ENCODE assay signal across 15 mouse cellular contexts in genomic region chr11:76339141-76339540, GRCm38 (mm10). TPM values are rescaled to one million over a fixed set of nuclear protein-coding genes. Genes with fewer than 3 reads are reported as not detected.
A peak's percentile ranks its signal among the peaks of the same experiment; 100 is the strongest.
DNase-seq lines count a peak whose midpoint lies in the region; ATAC-seq and TF ChIP-seq lines count a peak whose summit lies in the region.
"Had no signal": no experiment of that assay in that cellular context is flagged by ENCODE, and none has a peak within 500 bp of the region (broad histone marks: within the 10 kb centered on the region; RNA-seq: fewer than 3 reads in every experiment).

No protein-coding gene starts in this region.

- no peaks in the 10 kb centered on the region for H3K27me3 ChIP-seq in forebrain, embryonic 14.5 days (replicated peaks; ENCODE audit: control insufficient read depth, insufficient read depth, low read length)
- H3K27me3 ChIP-seq in forebrain, embryonic 12.5 days, result no peaks in the 10 kb centered on the region
- H3K27me3 ChIP-seq in lung, postnatal 0 days (replicated peaks; ENCODE audit: insufficient read depth, low read length), result no peaks in the 10 kb centered on the region
- H3K27me3 ChIP-seq in embryonic facial prominence, embryonic 14.5 days (replicated peaks; ENCODE audit: control insufficient read depth, insufficient read depth, low read length), result no peaks in the 10 kb centered on the region
- H3K27me3 ChIP-seq: heart, embryonic 13.5 days had no signal

- H3K4me1 ChIP-seq in forebrain, embryonic 14.5 days (ENCODE audit: control insufficient read depth, insufficient read depth, low read length), result peaks cover 32% of the 10 kb centered on the region
- H3K4me1 ChIP-seq in forebrain, embryonic 12.5 days, result peaks cover 35% of the 10 kb centered on the region
- H3K4me1 ChIP-seq in lung, postnatal 0 days (ENCODE audit: insufficient read depth, low read depth, low read length), result no peaks in the 10 kb centered on the region
- H3K4me1 ChIP-seq in embryonic facial prominence, embryonic 14.5 days (ENCODE audit: control insufficient read depth, insufficient read depth, low read length), result peaks cover 66% of the 10 kb centered on the region

- no peak for ATAC-seq in forebrain, embryonic 14.5 days
- ATAC-seq in forebrain, embryonic 12.5 days (ENCODE audit: low FRiP score), result no peak
- no peak for ATAC-seq in lung, postnatal 0 days
- ATAC-seq in embryonic facial prominence, embryonic 14.5 days (ENCODE audit: low read depth), result 0 out of 2 replicates have a peak, but pooled peaks have one; percentile 39

- intact Hi-C loops in gastrocnemius, postnatal 36 days (cut with DNase I), result no loop called here

- no peak overlapping the region for H3K4me2 ChIP-seq in forebrain, embryonic 14.5 days (ENCODE audit: low read length)
- H3K4me2 ChIP-seq in forebrain, embryonic 12.5 days, result no peak overlapping the region
- H3K4me2 ChIP-seq in lung, postnatal 0 days (replicated peaks; ENCODE audit: low read depth, low read length), result no peak overlapping the region
- H3K4me2 ChIP-seq in embryonic facial prominence, embryonic 14.5 days (ENCODE audit: low read depth, low read length), result peak overlapping the region; percentile 1; the same call in 1 of the 2 replicates
- H3K4me2 ChIP-seq: heart, embryonic 13.5 days; liver, embryonic 11.5 days had no signal

- TF ChIP-seq CTCF in lung, postnatal 0 days (IDR thresholded peaks at IDR 0.05), result no peak

- DNase-seq in forebrain, embryonic 14.5 days (ENCODE audit: low spot score), result peak; percentile 73
- DNase-seq in lung, postnatal 0 days (ENCODE audit: low spot score), result peak; percentile 49
- DNase-seq in lung, postnatal 10 days, result no peak
- peak; percentile 87 for DNase-seq in embryonic facial prominence, embryonic 14.5 days (ENCODE audit: low spot score)
- DNase-seq in gastrocnemius, postnatal 36 days, result no peak
- no peak for DNase-seq in embryo, embryonic 11 days
- DNase-seq: adrenal gland, adult 8-10 months; B cell, adult 2 months; kidney, adult 8-10 months; midbrain, embryonic 14.5 days; thymus, postnatal 4 days had no signal

- 63% methylated on average over 11 of the region's 11 CpGs for WGBS in forebrain, embryonic 14.5 days
- 87% methylated on average over 11 of the region's 11 CpGs for WGBS in forebrain, embryonic 12.5 days
- WGBS in lung, postnatal 0 days, result 50% methylated on average over 11 of the region's 11 CpGs
- WGBS in embryonic facial prominence, embryonic 14.5 days, result 36% methylated on average over 11 of the region's 11 CpGs

- TF ChIP-seq EP300 in lung, postnatal 0 days (IDR thresholded peaks at IDR 0.05), result no peak

- H3K9me3 ChIP-seq in forebrain, embryonic 14.5 days (replicated peaks; ENCODE audit: control insufficient read depth, low read length), result no peaks in the 10 kb centered on the region
- H3K9me3 ChIP-seq in forebrain, embryonic 12.5 days, result no peaks in the 10 kb centered on the region
- no peaks in the 10 kb centered on the region for H3K9me3 ChIP-seq in lung, postnatal 0 days (ENCODE audit: low read length)
- no peaks in the 10 kb centered on the region for H3K9me3 ChIP-seq in embryonic facial prominence, embryonic 14.5 days (ENCODE audit: control insufficient read depth, low read length)
- H3K9me3 ChIP-seq: heart, embryonic 13.5 days had no signal

- no peak overlapping the region for H3K27ac ChIP-seq in forebrain, embryonic 14.5 days (ENCODE audit: low read depth, low read length)
- no peak overlapping the region for H3K27ac ChIP-seq in forebrain, embryonic 12.5 days
- H3K27ac ChIP-seq in lung, postnatal 0 days (ENCODE audit: low read length), result no peak overlapping the region
- peak overlapping the region; percentile 72 for H3K27ac ChIP-seq in embryonic facial prominence, embryonic 14.5 days (replicated peaks; ENCODE audit: low read depth, low read length)
- H3K27ac ChIP-seq: heart, embryonic 13.5 days; macrophage had no signal

- no peak overlapping the region for H3K4me3 ChIP-seq in forebrain, embryonic 14.5 days (ENCODE audit: low read depth, low read length)
- H3K4me3 ChIP-seq in forebrain, embryonic 12.5 days (replicated peaks), result no peak overlapping the region
- no peak overlapping the region for H3K4me3 ChIP-seq in lung, postnatal 0 days (ENCODE audit: low read depth, low read length)
- no peak overlapping the region for H3K4me3 ChIP-seq in embryonic facial prominence, embryonic 14.5 days (ENCODE audit: low read depth, low read length)
- H3K4me3 ChIP-seq: heart, embryonic 13.5 days had no signal

- H3K9ac ChIP-seq in forebrain, embryonic 14.5 days (ENCODE audit: low read length), result no peak overlapping the region
- H3K9ac ChIP-seq in forebrain, embryonic 12.5 days, result no peak overlapping the region
- H3K9ac ChIP-seq in lung, postnatal 0 days (replicated peaks; ENCODE audit: low read depth), result no peak overlapping the region
- no peak overlapping the region for H3K9ac ChIP-seq in embryonic facial prominence, embryonic 14.5 days (ENCODE audit: low read depth, low read length)
- H3K9ac ChIP-seq: heart, embryonic 13.5 days had no signal

- H3K36me3 ChIP-seq in forebrain, embryonic 14.5 days (ENCODE audit: control insufficient read depth, insufficient read depth, low read length), result no peaks in the 10 kb centered on the region
- no peaks in the 10 kb centered on the region for H3K36me3 ChIP-seq in forebrain, embryonic 12.5 days (replicated peaks)
- H3K36me3 ChIP-seq in lung, postnatal 0 days (ENCODE audit: insufficient read depth, low read length), result no peaks in the 10 kb centered on the region
- no peaks in the 10 kb centered on the region for H3K36me3 ChIP-seq in embryonic facial prominence, embryonic 14.5 days (ENCODE audit: control insufficient read depth, insufficient read depth, low read length)

RNA-seq across cellular contexts. Expression of gene Nxn, which starts 59.8 kb away (rescaled TPM):
- polyA plus RNA-seq in forebrain, embryonic 14.5 days (2014; fragmentation: Nextera tagmentation; extraction: Ambion mirVana), result 19.3 and 21.2 TPM in 2 replicates
- polyA plus RNA-seq in forebrain, embryonic 12.5 days (2016; fragmentation: Nextera tagmentation; extraction: Ambion mirVana), result 48.4 and 58.6 TPM in 2 replicates
- polyA plus RNA-seq in lung, postnatal 0 days (2015; fragmentation: Nextera tagmentation; extraction: Ambion mirVana), result 11.7 and 11.9 TPM in 2 replicates
- polyA plus RNA-seq in embryonic facial prominence, embryonic 14.5 days (2014; fragmentation: Nextera tagmentation; extraction: Ambion mirVana), result 63.8 and 70.2 TPM in 2 replicates
- 10 to 100 TPM; 26.3 to 37.3 TPM for total RNA-seq in gastrocnemius, postnatal 36 days (2021)

Comparison
In these comparisons a context has a peak if more than half of its experiments do, and no peak if none do; other contexts are left out.
1. DNase-seq: peak in forebrain, embryonic 14.5 days (single experiment), lung, postnatal 0 days (single experiment) and embryonic facial prominence, embryonic 14.5 days (single experiment); none in lung, postnatal 10 days (single experiment), gastrocnemius, postnatal 36 days (0 of 2) and embryo, embryonic 11 days (single experiment).